Comparison of ENCODE assay signal across 34 mouse cellular contexts in the genomic region with DNA sequence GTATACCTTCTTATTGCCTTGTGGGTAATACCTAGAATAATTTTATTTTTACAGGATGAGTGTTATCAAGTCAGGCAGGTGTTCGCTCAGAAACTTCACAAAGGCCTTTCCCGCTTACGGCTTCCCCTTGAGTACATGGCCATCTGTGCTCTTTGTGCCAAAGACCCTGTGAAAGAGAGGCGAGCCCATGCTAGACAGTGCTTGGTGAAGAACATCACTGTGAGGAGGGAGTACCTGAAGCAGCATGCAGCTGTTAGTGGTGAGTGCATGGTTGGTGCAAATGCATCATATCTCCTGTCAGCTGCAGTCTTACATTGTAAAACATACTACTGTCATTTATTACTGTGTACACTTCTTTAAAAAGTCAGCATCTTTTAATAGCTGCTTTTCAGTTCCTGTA.
"Had no signal": no experiment of that assay in that cellular context is flagged by ENCODE, and none has a peak within 500 bp of the region (broad histone marks: within the 10 kb centered on the region; RNA-seq: fewer than 3 reads in every experiment).

No protein-coding gene starts in this region.

- H3K4me3 ChIP-seq: heart, embryonic 10.5 days; heart, embryonic 12.5 days; heart, embryonic 13.5 days; heart, embryonic 15.5 days; hindbrain, embryonic 10.5 days; hindbrain, embryonic 12.5 days; hindbrain, embryonic 13.5 days; hindbrain, embryonic 15.5 days; intestine, embryonic 15.5 days; kidney, embryonic 15.5 days; layer of hippocampus, adult 2 months had no signal

- H3K9me3 ChIP-seq: heart, embryonic 10.5 days; heart, embryonic 12.5 days; heart, embryonic 13.5 days; heart, embryonic 15.5 days; hindbrain, embryonic 10.5 days; hindbrain, embryonic 12.5 days; hindbrain, embryonic 13.5 days; hindbrain, embryonic 15.5 days; intestine, embryonic 15.5 days; kidney, embryonic 15.5 days had no signal

- H3K9ac ChIP-seq: heart, embryonic 12.5 days; heart, embryonic 13.5 days; heart, embryonic 15.5 days; hindbrain, embryonic 12.5 days; hindbrain, embryonic 13.5 days; hindbrain, embryonic 14.5 days; hindbrain, embryonic 15.5 days; intestine, embryonic 15.5 days; kidney, embryonic 15.5 days had no signal

- ATAC-seq: hindbrain, embryonic 16.5 days; hindbrain, postnatal 0 days; inflammation-experienced regulatory T-cells, adult 6 months; intestine, embryonic 15.5 days; intestine, embryonic 16.5 days; intestine, postnatal 0 days had no signal

- H3K4me2 ChIP-seq: heart, embryonic 11.5 days; heart, embryonic 12.5 days; heart, embryonic 13.5 days; heart, embryonic 15.5 days; hindbrain, embryonic 12.5 days; hindbrain, embryonic 13.5 days; hindbrain, embryonic 14.5 days; hindbrain, embryonic 15.5 days; intestine, embryonic 15.5 days; kidney, embryonic 15.5 days had no signal

- H3K27ac ChIP-seq: heart, embryonic 10.5 days; heart, embryonic 13.5 days; heart, embryonic 15.5 days; hindbrain, embryonic 10.5 days; hindbrain, embryonic 12.5 days; hindbrain, embryonic 13.5 days; hindbrain, embryonic 14.5 days; hindbrain, embryonic 15.5 days; hindbrain, postnatal 0 days; intestine, embryonic 15.5 days; kidney, embryonic 15.5 days; kidney, postnatal 0 days; layer of hippocampus, adult 2 months had no signal

- H3K4me1 ChIP-seq: heart, embryonic 10.5 days; heart, embryonic 12.5 days; heart, embryonic 15.5 days; hindbrain, embryonic 10.5 days; hindbrain, embryonic 12.5 days; hindbrain, embryonic 13.5 days; hindbrain, embryonic 15.5 days; intestine, embryonic 15.5 days; kidney, embryonic 15.5 days had no signal

- H3K27me3 ChIP-seq: heart, embryonic 12.5 days; heart, embryonic 13.5 days; heart, embryonic 15.5 days; hindbrain, embryonic 12.5 days; hindbrain, embryonic 13.5 days; hindbrain, embryonic 15.5 days; intestine, embryonic 15.5 days; kidney, embryonic 15.5 days had no signal

- DNase-seq: heart, postnatal 10 days; heart, postnatal 14 days; heart, postnatal 36 days; heart, postnatal 4 days; kidney, adult 11 months; kidney, adult 2 months; kidney, adult 8-10 months; kidney, adult 9 months; kidney, postnatal 10 days; kidney, postnatal 14 days; kidney, postnatal 25 days; kidney, postnatal 36 days; kidney, postnatal 4 days; layer of hippocampus, adult 9-11 months; layer of hippocampus, postnatal 36 days had no signal
